Mouse (Mus musculus) lung, adult 2 months (tissue): ENCODE data around the gene Agap1.

Experiments used
- CTCF ChIP-seq: fragments of 200-500 bp; IDR thresholded peaks from 2 replicates; pipeline ENCODE4 v1.5.1; 2011; ENCODE audit warnings: mild to moderate bottlenecking, low read length, control low read depth; ENCODE audit not compliant: insufficient read depth
- POLR2A ChIP-seq: fragments of 200-500 bp; IDR thresholded peaks from 2 replicates; pipeline ENCODE4 v1.6.1; 2011; ENCODE audit warnings: low read depth, mild to moderate bottlenecking, control low read depth, low read length, borderline replicate concordance; ENCODE audit errors: extremely low read depth

DNA sequence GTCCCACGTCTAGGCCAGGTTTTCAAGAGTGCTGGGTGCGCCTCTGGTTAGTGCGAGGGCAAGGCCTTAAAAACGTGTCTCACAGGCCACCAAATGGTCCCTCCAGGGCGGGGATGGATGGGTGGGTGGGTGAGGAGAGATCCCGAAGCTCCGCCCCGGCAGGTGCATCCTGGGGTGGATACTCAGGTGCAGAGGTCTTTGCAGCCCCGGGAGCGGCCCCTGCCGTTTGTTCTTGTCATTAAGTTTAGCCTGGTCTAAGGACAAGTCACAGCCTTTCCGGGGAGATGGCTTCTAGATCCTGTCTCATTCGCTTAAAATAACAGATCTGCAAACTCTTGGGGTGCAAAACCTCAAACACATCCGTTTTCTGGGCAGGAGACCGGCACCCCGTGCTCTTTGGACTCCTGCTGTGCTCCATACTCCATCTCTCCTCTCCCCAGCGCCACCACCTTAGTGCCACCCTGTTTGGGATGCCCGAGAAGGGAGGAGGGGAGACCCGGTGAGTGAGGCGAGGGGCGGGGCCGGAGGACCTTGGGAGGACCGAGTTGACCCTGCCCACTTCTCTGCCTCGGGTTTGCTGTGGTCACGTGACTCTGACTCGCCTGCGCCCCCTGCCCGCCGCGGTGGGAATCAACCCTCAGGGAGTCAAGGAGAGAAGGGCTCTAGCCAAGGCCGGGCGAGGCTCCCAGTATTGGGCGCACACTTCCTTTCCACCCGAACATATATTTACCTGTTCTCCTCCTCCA is 485.5 kb downstream of the Agap1 start:
- peak; percentile 41 for TF ChIP-seq CTCF
- no peak for TF ChIP-seq POLR2A
